Mouse (Mus musculus) neural tube, embryonic 14.5 days (tissue): ENCODE results near the gene Mfsd6l. TPM values are rescaled to one million over a fixed set of nuclear protein-coding genes. Genes with fewer than 3 reads are reported as not detected.

Experiments used
- ATAC-seq: fragments of 200-750 bp; cut with Nextera tagmentation; 2 replicates; pipeline ENCODE4 v1.8.0; 2017; ENCODE audit warnings: low read depth, mild to moderate bottlenecking, moderate TSS enrichment, moderate library complexity
- H3K27ac ChIP-seq: fragments of 300-500 bp; sonication (generic); 2 replicates; pipeline ENCODE4 v1.5.1; 2014; ENCODE audit warnings: low read depth, mild to moderate bottlenecking, control low read depth, low read length, moderate library complexity, mixed read lengths
- H3K27me3 ChIP-seq: fragments of 300-500 bp; sonication (generic); 2 replicates; pipeline ENCODE4 v1.6.1; 2014; ENCODE audit warnings: low read length; ENCODE audit not compliant: control insufficient read depth, insufficient read depth
- H3K36me3 ChIP-seq: fragments of 300-500 bp; sonication (generic); 2 replicates; pipeline ENCODE4 v1.6.1; 2014; ENCODE audit warnings: low read length, mixed read lengths; ENCODE audit not compliant: control insufficient read depth, insufficient read depth
- H3K4me1 ChIP-seq: fragments of 300-500 bp; sonication (generic); 2 replicates; pipeline ENCODE4 v1.6.1; 2014; ENCODE audit warnings: low read length; ENCODE audit not compliant: control insufficient read depth, insufficient read depth
- H3K4me2 ChIP-seq: fragments of 300-500 bp; sonication (generic); 2 replicates; pipeline ENCODE4 v1.6.1; 2014; ENCODE audit warnings: mild to moderate bottlenecking, low read depth, low read length, control low read depth
- H3K4me3 ChIP-seq: fragments of 300-500 bp; sonication (generic); 2 replicates; pipeline ENCODE4 v1.5.1; 2014; ENCODE audit warnings: low read depth, low read length, control low read depth, mixed read lengths
- H3K9ac ChIP-seq: fragments of 300-500 bp; sonication (generic); replicated peaks from 2 replicates; pipeline ENCODE4 v1.6.1; 2014; ENCODE audit warnings: low read depth, mild to moderate bottlenecking, control low read depth, low read length, mixed read lengths
- H3K9me3 ChIP-seq: fragments of 300-500 bp; sonication (generic); 2 replicates; pipeline ENCODE4 v1.6.1; 2016; ENCODE audit warnings: low read length; ENCODE audit not compliant: control insufficient read depth
- WGBS: fragments of 180-500 bp; shearing (Covaris S2); extraction: QIAGEN DNeasy Blood & Tissue Kit; methylation state at CpG from one replicate; pipeline ENCODE4 v1.1.7; 2014; 5-methylcytosine and 5-hydroxymethylcytosine counted together
- polyA plus RNA-seq: library from polyadenylated mRNA; unstranded; fragments of >200 nt; fragmentation: Nextera tagmentation; extraction: Ambion mirVana; gene quantifications from 2 replicates; pipeline ENCODE4 v1.2.1, GENCODE M21; 2014

The Mfsd6l gene
- polyA plus RNA-seq, 1 experiment from 2014 or later = not detected

DNA sequence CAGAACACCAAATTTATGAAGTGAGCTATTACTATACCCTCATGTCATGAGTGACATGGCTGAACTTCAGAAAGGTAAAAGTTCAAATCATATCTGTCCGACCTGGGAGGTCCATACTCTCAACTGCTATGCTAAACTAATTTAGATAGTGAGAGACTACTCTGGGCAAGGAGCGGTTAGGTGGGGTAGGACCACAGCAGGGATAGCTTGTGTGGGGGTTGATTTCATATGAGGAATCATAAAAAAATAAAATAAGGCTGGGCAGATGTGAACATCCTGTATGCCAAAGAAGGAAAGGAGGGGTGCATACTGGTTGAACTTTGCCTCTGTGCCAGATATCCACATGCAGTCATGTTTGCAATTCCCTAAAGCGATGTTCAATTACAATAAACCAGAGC lies 9.0 kb downstream of the Mfsd6l start:
- Histone ChIP-seq H3K36me3 (no peaks in the 10 kb centered on the region), H3K9me3 (no peaks in the 10 kb centered on the region), H3K4me2 (no peak overlapping the region), H3K27me3 (no peaks in the 10 kb centered on the region), H3K9ac (no peak overlapping the region), H3K4me1 (no peaks in the 10 kb centered on the region), H3K4me3 (no peak overlapping the region), H3K27ac (no peak overlapping the region)
- ATAC-seq = no peak
- WGBS = 91% methylated on average over 3 of the region's 3 CpGs

DNA sequence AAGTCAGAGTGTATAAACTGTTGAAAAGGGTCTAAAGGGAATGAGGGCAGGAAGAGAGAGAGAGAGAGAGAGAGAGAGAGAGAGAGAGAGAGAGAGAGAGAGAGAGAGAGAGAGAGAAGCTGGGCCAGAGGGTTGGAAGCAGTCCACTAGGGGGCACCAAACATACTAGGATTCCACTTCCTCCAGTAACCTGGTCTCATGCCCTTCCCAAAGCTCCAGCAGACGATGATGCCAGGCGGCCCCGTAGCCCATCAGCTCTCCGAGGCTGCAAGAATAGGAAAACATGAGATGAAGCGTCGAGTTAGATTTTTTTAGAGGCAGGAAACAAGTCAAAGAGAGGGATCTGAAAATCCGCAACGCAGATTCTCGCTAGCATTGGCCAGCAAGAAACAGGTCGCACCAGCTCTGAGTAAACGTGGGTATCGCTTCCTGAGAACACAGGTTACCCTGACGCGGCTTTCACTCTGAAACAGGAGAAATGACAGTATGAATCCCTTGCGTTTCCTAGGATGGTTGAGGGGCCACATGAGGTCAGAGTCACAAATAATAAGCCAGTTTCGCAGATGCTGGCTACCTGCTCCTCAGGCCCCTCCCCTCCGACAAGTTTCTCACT lies 10.6 kb downstream of the Mfsd6l start:
- H3K4me1 ChIP-seq = no peaks in the 10 kb centered on the region
- peak overlapping the region; percentile 39 for H3K4me2 ChIP-seq
- no peaks in the 10 kb centered on the region for H3K36me3 ChIP-seq
- no peak overlapping the region; the same call in 1 of the 2 replicates for H3K4me3 ChIP-seq
- WGBS = 22% methylated on average over 17 of the region's 17 CpGs
- no peaks in the 10 kb centered on the region for H3K27me3 ChIP-seq
- peak; percentile 79; the same call in 1 of the 2 replicates for ATAC-seq
- H3K27ac ChIP-seq = no peak overlapping the region
- no peak overlapping the region for H3K9ac ChIP-seq
- H3K9me3 ChIP-seq = no peaks in the 10 kb centered on the region

- ATAC-seq = no peak
- Histone ChIP-seq H3K4me3 (no peak overlapping the region), H3K36me3 (no peaks in the 10 kb centered on the region), H3K9me3 (no peaks in the 10 kb centered on the region), H3K4me2 (no peak overlapping the region), H3K9ac (no peak overlapping the region), H3K4me1 (no peaks in the 10 kb centered on the region), H3K27ac (no peak overlapping the region), H3K27me3 (no peaks in the 10 kb centered on the region)
- WGBS = 86% methylated on average over 5 of the region's 5 CpGs
Measured at GRCm38 (mm10) chr11:68570861-68571260, 14.9 kb downstream of the Mfsd6l start.

DNA sequence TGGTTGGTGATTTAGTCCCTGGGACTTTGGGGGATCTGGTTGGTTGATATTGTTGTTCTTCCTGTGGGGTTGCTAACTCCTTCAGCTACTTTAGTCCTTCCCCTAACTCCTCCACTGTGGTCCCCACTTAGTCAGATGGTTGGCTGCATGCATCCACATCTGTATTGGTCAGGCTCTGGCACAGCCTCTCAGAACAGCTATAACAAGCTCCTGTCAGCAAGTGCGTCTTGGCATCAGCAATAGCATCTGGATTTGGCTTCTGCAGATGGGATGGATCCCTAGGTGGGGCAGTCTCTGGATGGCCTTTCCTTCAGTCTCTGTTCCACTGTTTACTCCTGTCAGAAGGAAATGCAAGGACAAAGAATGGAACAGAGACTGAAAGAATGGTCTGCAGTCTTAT lies 21.1 kb downstream of the Mfsd6l start:
- no peaks in the 10 kb centered on the region for H3K36me3 ChIP-seq
- ATAC-seq = no peak
- no peak overlapping the region for H3K4me2 ChIP-seq
- WGBS = 90% methylated on average over 1 of the region's 1 CpGs
- H3K4me1 ChIP-seq = no peaks in the 10 kb centered on the region; the same call in 1 of the 2 replicates
- no peaks in the 10 kb centered on the region for H3K9me3 ChIP-seq
- no peaks in the 10 kb centered on the region for H3K27me3 ChIP-seq
- H3K4me3 ChIP-seq = no peak overlapping the region
- no peak overlapping the region for H3K9ac ChIP-seq
- no peak overlapping the region for H3K27ac ChIP-seq

- peak overlapping the region; percentile 52 for H3K27ac ChIP-seq
- no peaks in the 10 kb centered on the region; the same call in 1 of the 2 replicates for H3K4me1 ChIP-seq
- 25% methylated on average over 9 of the region's 9 CpGs for whole genome bisulfite sequencing
- no peak overlapping the region for H3K9ac ChIP-seq
- no peaks in the 10 kb centered on the region for H3K36me3 ChIP-seq
- ATAC-seq = peak; percentile 56; the same call in 1 of the 2 replicates
- no peak overlapping the region for H3K4me2 ChIP-seq
- H3K27me3 ChIP-seq = no peaks in the 10 kb centered on the region
- no peak overlapping the region for H3K4me3 ChIP-seq
- no peaks in the 10 kb centered on the region for H3K9me3 ChIP-seq
Measured at GRCm38 (mm10) chr11:68579462-68579881, 23.5 kb downstream of the Mfsd6l start.

GRCm38 (mm10) chr11:68580566-68580965 lies 24.6 kb downstream of the Mfsd6l start:
- Histone ChIP-seq H3K9me3 (no peaks in the 10 kb centered on the region), H3K4me2 (no peak overlapping the region), H3K4me1 (no peaks in the 10 kb centered on the region; the same call in 1 of the 2 replicates), H3K27me3 (no peaks in the 10 kb centered on the region), H3K9ac (no peak overlapping the region), H3K4me3 (no peak overlapping the region), H3K27ac (no peak overlapping the region), H3K36me3 (no peaks in the 10 kb centered on the region)
- ATAC-seq = no peak
- WGBS = 48% methylated on average over 6 of the region's 6 CpGs

- ATAC-seq = no peak
- Histone ChIP-seq H3K27me3 (no peaks in the 10 kb centered on the region), H3K27ac (no peak overlapping the region), H3K4me2 (no peak overlapping the region), H3K4me1 (no peaks in the 10 kb centered on the region; the same call in 1 of the 2 replicates), H3K9me3 (no peaks in the 10 kb centered on the region), H3K36me3 (no peaks in the 10 kb centered on the region), H3K9ac (no peak overlapping the region), H3K4me3 (no peak overlapping the region)
- 74% methylated on average over 13 of the region's 13 CpGs for WGBS
Measured at GRCm38 (mm10) chr11:68583225-68583624, 27.2 kb downstream of the Mfsd6l start.

DNA sequence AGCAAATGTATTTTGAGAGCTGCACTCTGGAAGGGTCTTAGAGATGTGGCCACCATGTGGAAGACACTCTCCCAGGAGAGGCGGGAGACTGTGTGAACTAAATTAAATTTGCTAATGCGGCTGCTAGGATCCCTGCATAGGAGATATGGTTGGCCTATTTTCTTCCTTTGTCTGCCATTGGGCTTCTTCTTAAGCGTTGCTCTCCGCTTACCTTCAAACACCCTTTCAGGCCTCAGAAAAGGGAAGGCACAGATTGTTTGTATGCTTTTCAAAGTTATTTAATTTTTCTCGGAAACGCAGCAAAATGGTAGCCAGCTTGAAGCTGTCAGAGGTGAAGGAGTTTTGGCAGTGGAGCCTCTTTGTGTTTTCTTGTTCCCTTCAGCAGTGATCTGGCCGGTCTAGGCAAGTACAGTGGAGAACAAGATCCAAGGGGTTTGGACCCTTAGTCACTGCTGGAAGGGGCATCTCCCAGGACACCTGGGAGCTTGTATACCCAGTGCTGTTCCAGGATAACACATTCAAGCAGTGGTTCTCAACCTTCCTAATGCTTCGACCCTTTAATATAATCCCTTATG lies 28.0 kb downstream of the Mfsd6l start:
- H3K4me1 ChIP-seq = no peaks in the 10 kb centered on the region; the same call in 1 of the 2 replicates
- no peaks in the 10 kb centered on the region for H3K9me3 ChIP-seq
- H3K4me3 ChIP-seq = no peak overlapping the region
- 78% methylated on average over 8 of the region's 8 CpGs for WGBS
- no peaks in the 10 kb centered on the region for H3K27me3 ChIP-seq
- H3K36me3 ChIP-seq = no peaks in the 10 kb centered on the region
- H3K9ac ChIP-seq = no peak overlapping the region
- no peak overlapping the region for H3K4me2 ChIP-seq
- H3K27ac ChIP-seq = no peak overlapping the region
- no peak for ATAC-seq

- 16% methylated on average over 3 of the region's 3 CpGs for WGBS
- H3K27ac ChIP-seq = no peak overlapping the region
- H3K4me2 ChIP-seq = no peak overlapping the region
- H3K4me3 ChIP-seq = no peak overlapping the region
- H3K9me3 ChIP-seq = no peaks in the 10 kb centered on the region
- H3K4me1 ChIP-seq = no peaks in the 10 kb centered on the region
- no peaks in the 10 kb centered on the region for H3K36me3 ChIP-seq
- ATAC-seq = no peak
- H3K9ac ChIP-seq = no peak overlapping the region
- no peaks in the 10 kb centered on the region for H3K27me3 ChIP-seq
Measured at GRCm38 (mm10) chr11:68585890-68586289, 29.9 kb downstream of the Mfsd6l start.
